Comparison of ENCODE assay signal across 12 mouse cellular contexts in the genomic region with DNA sequence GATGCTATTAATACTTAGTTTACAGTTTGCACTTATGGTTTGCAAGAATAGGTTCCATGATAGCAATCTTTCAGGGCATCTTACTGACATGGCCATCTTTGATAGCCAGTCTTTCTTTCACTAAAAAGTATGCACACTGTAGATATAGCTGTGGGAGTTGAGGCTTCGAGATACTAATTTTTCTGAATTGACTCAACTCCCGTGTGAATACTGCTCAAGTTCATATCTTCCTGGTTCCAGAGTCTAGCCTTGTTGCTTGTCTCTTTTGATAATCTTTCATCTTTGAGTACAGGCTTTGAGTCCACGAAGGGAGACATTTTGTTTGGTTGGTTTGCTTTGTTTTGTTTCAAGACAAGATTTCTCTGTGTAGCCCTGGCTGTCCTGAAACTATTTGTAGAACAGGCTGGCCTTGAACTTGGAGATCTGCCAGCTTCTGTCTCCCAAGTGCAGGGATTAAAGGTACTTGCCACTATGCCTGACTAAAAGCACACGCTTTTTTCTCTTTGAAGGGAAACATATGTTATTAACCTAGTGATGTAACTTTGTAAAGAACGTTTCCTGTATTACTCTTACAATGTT.
DNase-seq lines count a peak whose midpoint lies in the region; ATAC-seq and TF ChIP-seq lines count a peak whose summit lies in the region.
"Had no signal": no experiment of that assay in that cellular context is flagged by ENCODE, and none has a peak within 500 bp of the region (broad histone marks: within the 10 kb centered on the region; RNA-seq: fewer than 3 reads in every experiment).

No protein-coding gene starts in this region.

- no peaks in the 10 kb centered on the region for H3K27me3 ChIP-seq in liver, adult 2 months (ENCODE audit: control insufficient read depth, insufficient read depth, low read length)
- no peaks in the 10 kb centered on the region; the same call in 1 of the 2 replicates for H3K27me3 ChIP-seq in liver, embryonic 15.5 days
- no peaks in the 10 kb centered on the region for H3K27me3 ChIP-seq in midbrain, embryonic 14.5 days (ENCODE audit: control insufficient read depth, insufficient read depth, low read length)
- H3K27me3 ChIP-seq: hindbrain, embryonic 13.5 days; limb, embryonic 13.5 days; midbrain, embryonic 13.5 days had no signal

- no peak for TF ChIP-seq POLR2A in liver, adult 2 months (IDR thresholded peaks at IDR 0.05; ENCODE audit: extremely low read depth, insufficient read depth, low read length)

- no peaks in the 10 kb centered on the region for H3K9me3 ChIP-seq in liver, embryonic 15.5 days (replicated peaks)
- no peaks in the 10 kb centered on the region for H3K9me3 ChIP-seq in midbrain, embryonic 14.5 days (ENCODE audit: control insufficient read depth, low read length)
- H3K9me3 ChIP-seq: hindbrain, embryonic 13.5 days; limb, embryonic 13.5 days; midbrain, embryonic 13.5 days had no signal

- no peak for TF ChIP-seq CTCF in liver, adult 2 months (IDR thresholded peaks at IDR 0.05; ENCODE audit: low read depth, low read length)

- no peak overlapping the region for H3K4me3 ChIP-seq in liver, adult 2 months (ENCODE audit: insufficient read depth, low read depth, low read length)
- no peak overlapping the region for H3K4me3 ChIP-seq in liver, embryonic 15.5 days (replicated peaks)
- H3K4me3 ChIP-seq in midbrain, embryonic 14.5 days (replicated peaks; ENCODE audit: low read depth, low read length), result no peak overlapping the region
- H3K4me3 ChIP-seq: hindbrain, embryonic 13.5 days; limb, embryonic 13.5 days; midbrain, embryonic 13.5 days had no signal

- no peaks in the 10 kb centered on the region for H3K36me3 ChIP-seq in liver, adult 2 months (ENCODE audit: control insufficient read depth, insufficient read depth, low read length)
- no peaks in the 10 kb centered on the region for H3K36me3 ChIP-seq in liver, embryonic 15.5 days (replicated peaks)
- no peaks in the 10 kb centered on the region for H3K36me3 ChIP-seq in midbrain, embryonic 14.5 days (ENCODE audit: control insufficient read depth, insufficient read depth, low read length)
- H3K36me3 ChIP-seq: hindbrain, embryonic 13.5 days; limb, embryonic 13.5 days; midbrain, embryonic 13.5 days had no signal

- H3K9ac ChIP-seq in liver, adult 2 months (ENCODE audit: low read depth, low read length), result no peak overlapping the region
- H3K9ac ChIP-seq in liver, embryonic 15.5 days, result no peak overlapping the region
- H3K9ac ChIP-seq in midbrain, embryonic 14.5 days (replicated peaks; ENCODE audit: low read length), result no peak overlapping the region
- H3K9ac ChIP-seq: hindbrain, embryonic 13.5 days; limb, embryonic 13.5 days; midbrain, embryonic 13.5 days had no signal

- peak; percentile 19 to 23 for DNase-seq in cerebellum, adult 18-20 months
- DNase-seq in cerebellum, postnatal 4 days (ENCODE audit: low spot score in 2 of 2), result no peak
- DNase-seq in liver, adult 2 months (ENCODE audit: extremely low read depth, low read depth, low spot score), result peak; percentile 69
- DNase-seq in liver, result no peak
- peak; percentile 17 for DNase-seq in adrenal gland, postnatal 25 days
- no peak for DNase-seq in midbrain, embryonic 14.5 days
- DNase-seq in B cell, adult 2 months, result no peak
- DNase-seq: gastrocnemius, postnatal 36 days had no signal

- no peak overlapping the region for H3K27ac ChIP-seq in liver, adult 2 months (replicated peaks; ENCODE audit: insufficient read depth, low read depth, low read length)
- H3K27ac ChIP-seq in liver, embryonic 15.5 days (replicated peaks), result no peak overlapping the region
- H3K27ac ChIP-seq in midbrain, embryonic 14.5 days (replicated peaks; ENCODE audit: low read depth, low read length), result no peak overlapping the region
- H3K27ac ChIP-seq: hindbrain, embryonic 13.5 days; limb, embryonic 13.5 days; midbrain, embryonic 13.5 days had no signal

- WGBS in liver, adult 2 months, result 39% methylated on average over 5 of the region's 5 CpGs
- 27% methylated on average over 5 of the region's 5 CpGs for WGBS in liver, embryonic 15.5 days (ENCODE audit: insufficient replicate concordance)
- WGBS in midbrain, embryonic 14.5 days, result 76% methylated on average over 5 of the region's 5 CpGs

- ATAC-seq in liver, embryonic 15.5 days (ENCODE audit: insufficient read depth), result peak; percentile 54; the same call in 1 of the 2 replicates
- ATAC-seq in midbrain, embryonic 14.5 days (ENCODE audit: low FRiP score, low TSS enrichment), result no peak
- ATAC-seq: midbrain, embryonic 13.5 days had no signal

- no peaks in the 10 kb centered on the region for H3K79me2 ChIP-seq in liver, adult 2 months (ENCODE audit: control insufficient read depth, insufficient read depth, low read length)

- H3K4me2 ChIP-seq in liver, embryonic 15.5 days, result no peak overlapping the region
- no peak overlapping the region for H3K4me2 ChIP-seq in midbrain, embryonic 14.5 days (ENCODE audit: low read length)
- H3K4me2 ChIP-seq: hindbrain, embryonic 13.5 days; limb, embryonic 13.5 days; midbrain, embryonic 13.5 days had no signal

- H3K4me1 ChIP-seq in liver, adult 2 months (ENCODE audit: control insufficient read depth, insufficient read depth, low read length), result peaks cover 2% of the 10 kb centered on the region; the same call in 1 of the 2 replicates
- peaks cover 30% of the 10 kb centered on the region for H3K4me1 ChIP-seq in liver, embryonic 15.5 days (replicated peaks)
- no peaks in the 10 kb centered on the region for H3K4me1 ChIP-seq in midbrain, embryonic 14.5 days (ENCODE audit: control insufficient read depth, insufficient read depth, low read length)
- H3K4me1 ChIP-seq: hindbrain, embryonic 13.5 days; midbrain, embryonic 13.5 days had no signal

Comparison
In these comparisons a context has a peak if more than half of its experiments do, and no peak if none do; other contexts are left out.
1. DNase-seq: peak in cerebellum, adult 18-20 months (2 of 2), liver, adult 2 months (single experiment) and adrenal gland, postnatal 25 days (single experiment); none in cerebellum, postnatal 4 days (0 of 2), liver (single experiment), midbrain, embryonic 14.5 days (single experiment) and B cell, adult 2 months (0 of 2).